Mouse (Mus musculus) spleen, adult 2 months (tissue): Measurements from ENCODE around the gene Dhx32.

Source experiments
- CTCF ChIP-seq: fragments of 200-500 bp; IDR thresholded peaks from 2 replicates; pipeline ENCODE4 v1.5.1; 2011; ENCODE audit warnings: mild to moderate bottlenecking, inconsistent platforms; ENCODE audit not compliant: insufficient read depth, insufficient read length, insufficient replicate concordance; ENCODE audit errors: extremely low read depth
- POLR2A ChIP-seq: fragments of 200-500 bp; IDR thresholded peaks from 2 replicates; pipeline ENCODE4 v1.6.1; 2011; ENCODE audit warnings: low read depth, low read length, inconsistent platforms

DNA sequence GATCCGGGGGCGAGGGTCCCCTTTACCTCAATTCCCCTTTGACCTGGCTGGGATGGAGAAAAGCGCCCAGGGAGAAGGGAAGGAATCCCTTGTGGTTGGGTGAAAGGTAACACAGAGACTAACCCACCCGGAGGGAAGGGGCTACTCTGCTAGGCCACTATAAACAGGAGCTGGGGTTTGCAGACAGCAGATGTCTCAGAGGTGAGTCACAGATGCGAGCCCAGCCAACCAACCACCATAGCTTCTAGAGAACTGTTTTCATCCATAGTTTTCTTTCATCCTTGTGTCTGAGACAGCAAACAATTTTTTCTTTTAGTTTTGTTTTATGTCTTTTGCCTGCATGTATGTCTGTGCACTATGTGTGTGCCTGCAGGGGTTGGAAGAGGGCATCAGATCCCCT, 17.4 kb upstream of the Dhx32 start:
- TF ChIP-seq POLR2A = no peak
- no peak for TF ChIP-seq CTCF
